Mouse (Mus musculus) intestine, embryonic 14.5 days (tissue): ENCODE results near the gene Rilpl1. TPM values are rescaled to one million over a fixed set of nuclear protein-coding genes. Genes with fewer than 3 reads are reported as not detected.
"Not testable (repeated sequence)": the region's sequence is repeated elsewhere in the genome, so short reads cannot be mapped to it uniquely, and the experiment has no call there.

Source experiments
- ATAC-seq: fragments of 200-750 bp; cut with Nextera tagmentation; replicated peaks from 2 replicates; pipeline ENCODE4 v1.8.0; 2017; ENCODE audit warnings: low read depth, moderate number of reproducible peaks, moderate TSS enrichment, moderate library complexity; ENCODE audit not compliant: low FRiP score, low TSS enrichment
- DNase-seq: peaks from one replicate; pipeline ENCODE4 v3.0.0-alpha.2; 2018; ENCODE audit warnings: low spot score
- H3K27ac ChIP-seq: fragments of 300-500 bp; sonication (generic); 2 replicates; pipeline ENCODE4 v1.5.1; 2014; ENCODE audit warnings: low read depth, mild to moderate bottlenecking, control low read depth
- H3K27me3 ChIP-seq: fragments of 300-500 bp; sonication (generic); replicated peaks from 2 replicates; pipeline ENCODE4 v1.6.1; 2014; ENCODE audit warnings: low read length, control low read depth; ENCODE audit not compliant: control insufficient read depth, insufficient read depth
- H3K36me3 ChIP-seq: fragments of 300-500 bp; sonication (generic); 2 replicates; pipeline ENCODE4 v1.6.1; 2014; ENCODE audit warnings: low read length, control low read depth; ENCODE audit not compliant: control insufficient read depth, insufficient read depth
- H3K4me1 ChIP-seq: fragments of 300-500 bp; sonication (generic); replicated peaks from 2 replicates; pipeline ENCODE4 v1.6.1; 2014; ENCODE audit warnings: low read length, control low read depth, mixed read lengths; ENCODE audit not compliant: control insufficient read depth, insufficient read depth
- H3K4me2 ChIP-seq: fragments of 300-500 bp; sonication (generic); 2 replicates; pipeline ENCODE4 v1.6.1; 2014; ENCODE audit warnings: low read length
- H3K4me3 ChIP-seq: fragments of 300-500 bp; sonication (generic); 2 replicates; pipeline ENCODE4 v1.5.1; 2014; ENCODE audit warnings: low read depth, low read length, control low read depth, mixed read lengths
- H3K9ac ChIP-seq: fragments of 300-500 bp; sonication (generic); 2 replicates; pipeline ENCODE4 v1.6.1; 2014; ENCODE audit warnings: mild to moderate bottlenecking, low read length
- H3K9me3 ChIP-seq: fragments of 300-500 bp; sonication (generic); 2 replicates; pipeline ENCODE4 v1.6.1; 2016; ENCODE audit warnings: low read length, control low read depth; ENCODE audit not compliant: control insufficient read depth
- WGBS: fragments of 180-500 bp; shearing (Covaris S2); extraction: QIAGEN DNeasy Blood & Tissue Kit; methylation state at CpG from one replicate; pipeline ENCODE4 v1.1.7; 2014; 5-methylcytosine and 5-hydroxymethylcytosine counted together
- polyA plus RNA-seq: library from polyadenylated mRNA; unstranded; fragments of >200 nt; fragmentation: Nextera tagmentation; extraction: Ambion mirVana; gene quantifications from 2 replicates; pipeline ENCODE4 v1.2.1, GENCODE M21; 2014

Gene Rilpl1
- polyA plus RNA-seq, 1 experiment from 2014 or later, result 14.9 TPM

- H3K27me3 ChIP-seq, H3K27ac ChIP-seq, DNase-seq, ATAC-seq, H3K9me3 ChIP-seq, H3K9ac ChIP-seq, H3K4me2 ChIP-seq, H3K4me3 ChIP-seq, H3K4me1 ChIP-seq: not testable (repeated sequence)
- peaks cover 82% of the 10 kb centered on the region for H3K36me3 ChIP-seq
- WGBS, result 88% methylated on average over 14 of the region's 14 CpGs
Measured at GRCm38 (mm10) chr5:124460922-124461321, 70.3 kb downstream of the Rilpl1 start.

GRCm38 (mm10) chr5:124456762-124457161 lies 74.4 kb downstream of the Rilpl1 start:
- no peak overlapping the region for H3K27ac ChIP-seq
- H3K4me1 ChIP-seq, result no peaks in the 10 kb centered on the region
- H3K4me2 ChIP-seq, result no peak overlapping the region
- peaks cover 98% of the 10 kb centered on the region for H3K36me3 ChIP-seq
- no peaks in the 10 kb centered on the region for H3K27me3 ChIP-seq
- H3K4me3 ChIP-seq, result no peak overlapping the region
- no peak for DNase-seq
- no peak overlapping the region for H3K9ac ChIP-seq
- ATAC-seq, result no peak
- no peaks in the 10 kb centered on the region for H3K9me3 ChIP-seq
- WGBS, result 96% methylated on average over 6 of the region's 6 CpGs

- 0 out of 2 replicates have a peak, but pooled peaks cover 1% of the 10 kb centered on the region for H3K4me1 ChIP-seq
- 78% methylated on average over 1 of the region's 1 CpGs for WGBS
- no peak overlapping the region for H3K4me2 ChIP-seq
- ATAC-seq (no peak), DNase-seq (no peak)
- H3K27ac ChIP-seq, result no peak overlapping the region
- no peaks in the 10 kb centered on the region for H3K9me3 ChIP-seq
- peaks cover 99% of the 10 kb centered on the region for H3K36me3 ChIP-seq
- H3K9ac ChIP-seq, result no peak overlapping the region
- H3K4me3 ChIP-seq, result no peak overlapping the region
- H3K27me3 ChIP-seq, result no peaks in the 10 kb centered on the region
Measured at GRCm38 (mm10) chr5:124454082-124454419, 77.1 kb downstream of the Rilpl1 start.

GRCm38 (mm10) chr5:124453339-124454081 lies 77.7 kb downstream of the Rilpl1 start:
- WGBS, result 81% methylated on average over 13 of the region's 13 CpGs
- Histone ChIP-seq H3K9ac (no peak overlapping the region), H3K4me3 (no peak overlapping the region), H3K36me3 (peaks cover 99% of the 10 kb centered on the region), H3K4me1 (0 out of 2 replicates have a peak, but pooled peaks cover 3% of the 10 kb centered on the region), H3K9me3 (no peaks in the 10 kb centered on the region), H3K27me3 (no peaks in the 10 kb centered on the region), H3K27ac (no peak overlapping the region), H3K4me2 (no peak overlapping the region)
- ATAC-seq (no peak), DNase-seq (no peak)

GRCm38 (mm10) chr5:124452494-124453228 lies 78.5 kb downstream of the Rilpl1 start:
- Histone ChIP-seq H3K4me1 (0 out of 2 replicates have a peak, but pooled peaks cover 3% of the 10 kb centered on the region), H3K9ac (no peak overlapping the region), H3K27me3 (no peaks in the 10 kb centered on the region), H3K36me3 (peaks cover 99% of the 10 kb centered on the region), H3K9me3 (no peaks in the 10 kb centered on the region), H3K27ac (no peak overlapping the region), H3K4me2 (no peak overlapping the region), H3K4me3 (no peak overlapping the region)
- no peak for ATAC-seq
- WGBS, result 76% methylated on average over 15 of the region's 15 CpGs
- no peak for DNase-seq

GRCm38 (mm10) chr5:124450641-124451340 lies 80.4 kb downstream of the Rilpl1 start:
- no peak overlapping the region for H3K4me3 ChIP-seq
- H3K27ac ChIP-seq, result peak overlapping the region; percentile 36
- peaks cover 13% of the 10 kb centered on the region; the same call in 1 of the 2 replicates for H3K4me1 ChIP-seq
- no peak overlapping the region for H3K4me2 ChIP-seq
- ATAC-seq (peak; percentile 56), DNase-seq (no peak)
- H3K9me3 ChIP-seq, result no peaks in the 10 kb centered on the region
- WGBS, result 70% methylated on average over 16 of the region's 16 CpGs
- peaks cover 90% of the 10 kb centered on the region for H3K36me3 ChIP-seq
- H3K9ac ChIP-seq, result no peak overlapping the region
- H3K27me3 ChIP-seq, result no peaks in the 10 kb centered on the region

- ATAC-seq (no peak), DNase-seq (no peak)
- H3K4me2 ChIP-seq, result no peak overlapping the region; the same call in 1 of the 2 replicates
- no peaks in the 10 kb centered on the region for H3K9me3 ChIP-seq
- 75% methylated on average over 7 of the region's 7 CpGs for WGBS
- peak overlapping the region; percentile 36; the same call in 1 of the 2 replicates for H3K27ac ChIP-seq
- no peak overlapping the region for H3K9ac ChIP-seq
- H3K36me3 ChIP-seq, result peaks cover 84% of the 10 kb centered on the region
- H3K4me3 ChIP-seq, result no peak overlapping the region
- H3K4me1 ChIP-seq, result peaks cover 13% of the 10 kb centered on the region; the same call in 1 of the 2 replicates
- no peaks in the 10 kb centered on the region for H3K27me3 ChIP-seq
Measured at GRCm38 (mm10) chr5:124450051-124450450, 81.1 kb downstream of the Rilpl1 start.

- Histone ChIP-seq H3K27me3 (no peaks in the 10 kb centered on the region), H3K36me3 (peaks cover 78% of the 10 kb centered on the region), H3K27ac (no peak overlapping the region), H3K4me3 (no peak overlapping the region), H3K9me3 (no peaks in the 10 kb centered on the region), H3K4me2 (peak overlapping the region; percentile 11; the same call in 1 of the 2 replicates), H3K4me1 (peaks cover 18% of the 10 kb centered on the region), H3K9ac (no peak overlapping the region)
- no peak for ATAC-seq
- WGBS, result 62% methylated on average over 6 of the region's 6 CpGs
- DNase-seq, result no peak
Measured at GRCm38 (mm10) chr5:124449494-124449893, 81.7 kb downstream of the Rilpl1 start.
